Mouse (Mus musculus) cerebellum, adult 2 months (tissue): ENCODE results near the gene Dido1. TPM values are rescaled to one million over a fixed set of nuclear protein-coding genes. Genes with fewer than 3 reads are reported as not detected.
A peak's percentile ranks its signal among the peaks of the same experiment; 100 is the strongest.

Source experiments
- DNase-seq, 2 experiments: peaks; one replicate each; pipeline ENCODE4 v3.0.0; 2021
- H3K27ac ChIP-seq: fragments of 200-500 bp; 2 replicates; pipeline ENCODE4 v1.5.1; 2012; ENCODE audit warnings: low read length, control low read depth, inconsistent platforms; ENCODE audit not compliant: insufficient read depth
- H3K27me3 ChIP-seq: fragments of 200-500 bp; 2 replicates; pipeline ENCODE4 v1.6.1; 2012; ENCODE audit warnings: inconsistent platforms, mild to moderate bottlenecking, low read length, moderate library complexity; ENCODE audit not compliant: control insufficient read depth, insufficient read depth
- H3K4me1 ChIP-seq: fragments of 200-500 bp; 2 replicates; pipeline ENCODE4 v1.6.1; 2011; ENCODE audit warnings: low read length; ENCODE audit not compliant: control insufficient read depth, insufficient read depth
- H3K4me3 ChIP-seq: fragments of 200-500 bp; replicated peaks from 2 replicates; pipeline ENCODE3; 2011; ENCODE audit warnings: mild to moderate bottlenecking, low read depth, low read length, control low read depth; ENCODE audit not compliant: insufficient read depth
- CTCF ChIP-seq: fragments of 200-500 bp; IDR thresholded peaks from 2 replicates; pipeline ENCODE4 v1.5.1; 2011; ENCODE audit warnings: low read depth, mild to moderate bottlenecking, control low read depth, low read length, moderate library complexity, borderline replicate concordance; ENCODE audit not compliant: insufficient read depth
- POLR2A ChIP-seq: fragments of 200-500 bp; IDR thresholded peaks from 2 replicates; pipeline ENCODE4 v1.6.1; 2011; ENCODE audit warnings: low read length, control low read depth, borderline replicate concordance; ENCODE audit not compliant: insufficient read depth
- WGBS: fragments of 180-500 bp; shearing (Covaris S2); methylation state at CpG from one replicate; pipeline ENCODE4 v1.1.7; 2018; 5-methylcytosine and 5-hydroxymethylcytosine counted together
- polyA plus RNA-seq: library from polyadenylated mRNA; depleted of rRNA; stranded (reverse); fragments of >200 nt; gene quantifications from 2 replicates; pipeline ENCODE4 v1.2.3, GENCODE M21; 2012

Dido1 gene
- polyA plus RNA-seq, 1 experiment = 36.2 TPM

DNA sequence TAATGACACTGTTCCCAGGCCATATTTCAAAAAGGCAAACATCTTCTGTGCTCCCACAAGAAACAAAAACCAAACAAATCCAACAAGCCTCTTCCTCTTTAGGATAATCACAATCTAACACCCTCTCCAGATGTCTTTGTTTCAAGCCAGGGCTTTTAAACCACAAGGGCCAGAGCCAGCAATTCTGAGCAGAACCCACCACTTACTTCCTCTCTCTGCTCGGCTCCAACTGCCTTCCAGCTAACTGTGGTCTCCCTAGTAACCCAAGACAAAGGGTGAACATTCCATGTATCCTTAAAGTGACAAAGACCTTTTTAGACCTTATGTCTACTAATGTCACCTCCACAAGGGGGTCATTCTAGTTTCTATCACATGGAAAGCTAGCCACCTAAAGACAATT lies 17.2 kb downstream of the Dido1 start:
- no peak for DNase-seq
- H3K4me1 ChIP-seq = peaks cover 9% of the 10 kb centered on the region
- TF ChIP-seq CTCF = no peak
- no peak for TF ChIP-seq POLR2A
- H3K27ac ChIP-seq = no peak overlapping the region
- WGBS = 5% methylated on average over 1 of the region's 1 CpGs
- no peaks in the 10 kb centered on the region for H3K27me3 ChIP-seq
- no peak overlapping the region for H3K4me3 ChIP-seq

DNA sequence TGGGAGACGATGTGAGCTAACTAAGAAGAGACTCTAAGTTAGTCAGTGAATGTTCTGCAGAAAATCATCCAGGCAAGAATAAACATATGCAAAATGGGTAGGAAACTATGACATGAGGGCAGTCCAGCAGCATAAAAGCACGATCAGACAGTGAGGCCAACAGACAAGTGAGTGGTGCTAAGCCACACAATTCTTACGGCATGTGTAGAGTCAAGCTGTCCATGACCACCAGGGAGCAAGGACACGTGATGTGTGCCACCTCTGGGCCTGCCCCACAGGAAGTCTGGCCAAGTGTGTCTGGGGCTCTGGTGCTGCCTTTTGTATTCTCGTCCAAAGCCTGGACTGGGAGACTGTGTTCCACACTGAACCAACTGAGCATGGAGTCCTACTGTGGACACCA lies 20.0 kb downstream of the Dido1 start:
- Histone ChIP-seq H3K4me3 (no peak overlapping the region), H3K27ac (no peak overlapping the region), H3K4me1 (peaks cover 4% of the 10 kb centered on the region; the same call in 1 of the 2 replicates), H3K27me3 (no peaks in the 10 kb centered on the region)
- DNase-seq = no peak
- TF ChIP-seq CTCF = no peak
- no peak for TF ChIP-seq POLR2A
- WGBS = 34% methylated on average over 5 of the region's 5 CpGs

DNA sequence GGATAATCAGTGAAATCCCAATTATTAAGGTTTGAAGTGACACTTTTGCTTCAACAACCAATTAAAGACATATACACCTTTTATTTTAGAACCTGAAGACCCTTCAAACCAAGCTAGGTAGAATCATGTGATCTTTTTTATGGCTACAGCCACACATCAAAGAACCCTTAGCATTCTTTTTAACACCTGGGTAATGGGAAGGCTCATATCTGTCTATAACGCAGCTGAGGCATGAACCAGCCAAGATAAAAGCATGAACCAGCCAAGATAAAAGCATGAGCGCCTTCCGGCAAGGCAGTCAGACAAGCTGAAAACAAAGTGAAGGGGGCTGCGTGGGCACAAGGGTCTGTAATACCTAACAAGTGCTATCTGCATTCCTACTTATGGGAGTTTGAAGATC lies 25.8 kb downstream of the Dido1 start:
- whole genome bisulfite sequencing = 93% methylated on average over 4 of the region's 4 CpGs
- Histone ChIP-seq H3K4me1 (no peaks in the 10 kb centered on the region), H3K4me3 (no peak overlapping the region), H3K27me3 (no peaks in the 10 kb centered on the region), H3K27ac (no peak overlapping the region)
- DNase-seq = no peak
- TF ChIP-seq POLR2A = no peak
- no peak for TF ChIP-seq CTCF

DNA sequence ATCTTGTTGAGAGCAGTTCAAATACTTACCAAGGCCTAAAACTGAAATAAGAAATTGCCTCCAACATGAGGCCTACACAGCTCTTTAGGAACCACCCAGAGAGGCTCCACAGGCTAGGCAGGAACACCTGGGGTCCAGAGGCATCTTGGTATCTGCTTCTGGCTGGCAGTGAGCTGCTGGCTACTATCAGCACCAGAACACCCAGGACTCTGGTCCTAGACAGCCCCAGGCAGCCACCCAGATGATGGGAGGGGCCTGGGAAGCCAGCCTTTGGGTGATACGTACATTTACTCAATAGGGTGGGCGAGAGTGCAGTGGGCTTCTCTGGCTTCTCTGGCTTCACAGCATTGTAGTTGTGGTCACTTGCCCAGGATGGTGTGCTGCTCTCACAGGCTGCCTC lies 26.3 kb downstream of the Dido1 start:
- DNase-seq = no peak
- Histone ChIP-seq H3K4me1 (no peaks in the 10 kb centered on the region), H3K27ac (no peak overlapping the region), H3K4me3 (no peak overlapping the region), H3K27me3 (no peaks in the 10 kb centered on the region)
- TF ChIP-seq CTCF = no peak
- no peak for TF ChIP-seq POLR2A
- WGBS = 67% methylated on average over 2 of the region's 2 CpGs

DNA sequence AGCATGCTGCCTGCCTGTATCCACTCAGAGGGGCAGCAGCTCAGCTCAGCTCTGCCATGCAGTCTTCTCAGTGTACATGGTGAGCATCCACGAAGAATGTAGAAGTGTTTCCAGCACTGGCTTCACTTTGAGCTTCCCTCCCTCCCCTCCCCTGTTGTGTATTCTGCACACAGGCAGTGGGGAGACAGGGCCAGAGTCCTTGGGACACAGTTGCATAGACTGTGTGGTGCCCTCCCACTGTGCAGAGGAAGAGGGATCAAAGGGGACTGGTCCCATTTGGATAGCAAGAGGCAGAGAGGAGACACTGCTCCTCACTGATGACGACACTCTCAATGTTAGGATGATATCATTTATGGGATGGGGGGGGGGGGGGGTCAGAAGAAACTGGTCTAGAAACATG lies 28.6 kb downstream of the Dido1 start:
- Histone ChIP-seq H3K4me1 (no peaks in the 10 kb centered on the region), H3K27ac (no peak overlapping the region), H3K27me3 (no peaks in the 10 kb centered on the region), H3K4me3 (no peak overlapping the region)
- DNase-seq = no peak
- 46% methylated on average over 2 of the region's 2 CpGs for WGBS
- TF ChIP-seq POLR2A = no peak
- TF ChIP-seq CTCF = no peak

DNA sequence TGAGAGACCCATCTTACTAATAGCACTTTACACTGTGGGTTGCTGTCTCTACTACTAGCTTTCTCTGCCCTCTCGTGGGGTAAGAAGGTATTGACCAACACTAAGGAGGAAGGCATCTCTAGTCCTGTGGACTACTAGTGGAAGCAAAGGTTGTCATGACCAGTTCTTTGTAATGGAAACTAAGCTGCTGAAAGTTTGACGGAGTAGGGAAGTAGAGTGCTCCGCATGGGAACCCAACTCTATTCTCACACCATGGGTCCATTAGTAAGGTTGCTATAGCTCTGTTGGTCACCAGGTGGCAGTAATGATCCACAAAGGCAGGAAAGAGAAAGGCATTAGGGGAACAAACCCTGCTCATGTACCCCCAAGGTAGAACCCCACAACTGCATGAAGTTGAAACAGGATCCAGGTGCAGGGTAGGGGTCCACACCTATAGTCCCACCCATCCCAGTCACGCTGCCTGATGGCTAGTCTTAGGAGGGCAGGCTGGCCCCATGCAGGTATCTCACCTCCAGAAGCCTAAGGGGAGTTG lies 31.1 kb downstream of the Dido1 start:
- DNase-seq = peak; percentile 49 to 62
- H3K4me1 ChIP-seq = no peaks in the 10 kb centered on the region
- no peak overlapping the region for H3K27ac ChIP-seq
- no peak overlapping the region for H3K4me3 ChIP-seq
- TF ChIP-seq POLR2A (no peak), CTCF (peak; percentile 74)
- WGBS = 14% methylated on average over 4 of the region's 4 CpGs
- no peaks in the 10 kb centered on the region for H3K27me3 ChIP-seq

DNA sequence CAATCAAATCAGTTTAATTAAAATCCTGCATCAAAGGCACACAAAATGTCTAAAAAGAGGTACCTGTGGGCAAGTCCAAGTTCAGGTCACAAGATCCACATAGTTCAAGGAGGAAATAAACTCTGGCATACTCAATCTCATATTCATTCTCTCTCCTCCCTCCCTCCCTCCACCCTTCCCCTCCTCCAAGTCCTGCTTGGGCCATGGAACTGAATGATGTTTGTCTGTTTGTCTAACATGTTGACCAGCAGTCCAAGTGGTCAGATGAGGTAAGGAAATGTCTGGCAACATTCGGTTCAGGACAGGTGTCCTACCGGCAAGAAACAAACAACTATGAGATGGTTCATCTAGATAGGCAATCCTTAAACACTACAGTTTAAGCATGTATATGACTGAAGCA lies 33.1 kb downstream of the Dido1 start:
- TF ChIP-seq POLR2A (no peak), CTCF (no peak)
- Histone ChIP-seq H3K27ac (no peak overlapping the region), H3K4me3 (no peak overlapping the region), H3K27me3 (no peaks in the 10 kb centered on the region), H3K4me1 (no peaks in the 10 kb centered on the region)
- 85% methylated on average over 2 of the region's 2 CpGs for WGBS
- no peak for DNase-seq

DNA sequence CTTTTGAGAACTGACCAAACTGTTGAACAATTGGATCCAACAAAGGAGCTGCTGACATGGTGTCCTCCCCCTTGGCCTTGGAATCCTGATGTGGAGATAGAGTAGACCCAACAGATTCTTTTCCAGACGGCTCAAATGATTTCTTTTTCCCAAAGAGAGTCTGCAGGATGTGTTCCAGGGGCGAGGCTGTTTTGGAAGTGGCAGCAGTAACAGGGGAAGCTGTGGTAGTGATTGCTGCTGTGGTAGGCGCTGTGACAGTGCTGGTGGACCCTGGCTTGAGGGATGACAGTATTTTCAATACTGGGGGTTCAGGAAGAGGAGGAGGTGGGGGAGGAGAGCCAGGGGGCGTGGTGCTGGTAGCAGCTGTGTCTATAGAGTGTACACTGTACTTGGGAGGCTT lies 47.8 kb downstream of the Dido1 start:
- Histone ChIP-seq H3K4me3 (no peak overlapping the region), H3K27ac (no peak overlapping the region), H3K27me3 (no peaks in the 10 kb centered on the region), H3K4me1 (no peaks in the 10 kb centered on the region)
- DNase-seq = no peak
- TF ChIP-seq POLR2A (no peak), CTCF (no peak)
- 85% methylated on average over 4 of the region's 4 CpGs for WGBS

DNA sequence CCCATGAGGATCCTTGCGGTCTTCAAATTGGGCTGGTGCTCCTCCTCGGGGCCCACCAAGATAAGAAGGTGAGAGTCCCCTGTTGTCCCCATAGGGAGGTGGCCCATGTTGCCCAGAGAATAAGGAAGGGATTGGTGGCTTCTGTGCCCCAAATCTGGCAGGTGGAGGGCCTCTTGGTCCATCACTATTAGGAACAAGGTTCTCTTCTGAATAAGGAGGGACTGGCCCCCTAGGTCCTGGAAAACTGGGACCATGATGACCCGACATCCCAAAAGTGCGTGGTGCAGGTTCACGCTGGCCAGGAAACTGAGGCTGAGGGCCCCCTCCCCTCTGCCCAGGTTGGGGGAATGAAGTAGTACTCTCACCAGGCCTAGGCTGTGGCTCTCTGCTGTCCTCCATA lies 49.3 kb downstream of the Dido1 start:
- DNase-seq = no peak
- no peak overlapping the region for H3K27ac ChIP-seq
- H3K4me3 ChIP-seq = no peak overlapping the region
- WGBS = 94% methylated on average over 5 of the region's 5 CpGs
- H3K27me3 ChIP-seq = no peaks in the 10 kb centered on the region
- no peak for TF ChIP-seq CTCF
- no peak for TF ChIP-seq POLR2A
- H3K4me1 ChIP-seq = peaks cover under 1% of the 10 kb centered on the region; the same call in 1 of the 2 replicates
